Mouse (Mus musculus): ENCODE measurements around the gene Jtb.
A peak's percentile ranks its signal among the peaks of the same experiment; 100 is the strongest.

The Jtb gene

GRCm38 (mm10) chr3:90231507-90232333 is at the start of gene Jtb:
Jtb (plus strand) TSS chr3:90231597.
- peak; percentile 96 for DNase-seq

- DNase-seq: no peak
Measured at GRCm38 (mm10) chr3:90183581-90183980, 47.8 kb upstream of the Jtb start.

DNA sequence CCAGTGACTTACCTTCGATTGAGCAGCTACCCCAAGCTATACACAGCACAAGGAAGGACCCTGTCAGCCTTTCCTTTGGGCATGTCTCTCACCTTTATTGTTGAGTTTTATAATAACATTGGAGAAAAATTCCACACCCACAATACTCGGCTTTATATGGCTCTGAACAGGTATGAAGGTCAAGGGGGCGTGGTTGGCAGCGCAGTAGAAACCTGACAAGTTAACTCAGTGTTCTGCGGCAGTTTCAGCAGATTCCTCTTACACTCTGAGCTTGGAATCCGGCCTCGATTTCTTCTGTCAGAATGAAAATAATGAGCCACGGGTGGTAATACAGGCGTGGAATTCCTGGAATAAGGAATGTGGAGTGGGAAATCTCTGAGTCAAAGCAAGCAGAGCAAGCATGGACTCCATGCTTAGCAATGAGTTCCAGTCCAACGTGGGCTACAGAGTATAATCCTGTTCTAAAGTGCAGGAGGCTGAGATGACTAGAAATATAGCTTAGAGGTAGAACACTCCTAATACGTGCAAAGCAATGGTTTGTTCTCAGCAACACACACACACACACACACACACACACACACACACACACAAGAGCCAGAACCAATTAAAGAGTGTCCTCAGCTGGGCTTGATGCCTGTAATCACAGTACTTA is 40.4 kb upstream of the Jtb start:
- no peak for DNase-seq

DNA sequence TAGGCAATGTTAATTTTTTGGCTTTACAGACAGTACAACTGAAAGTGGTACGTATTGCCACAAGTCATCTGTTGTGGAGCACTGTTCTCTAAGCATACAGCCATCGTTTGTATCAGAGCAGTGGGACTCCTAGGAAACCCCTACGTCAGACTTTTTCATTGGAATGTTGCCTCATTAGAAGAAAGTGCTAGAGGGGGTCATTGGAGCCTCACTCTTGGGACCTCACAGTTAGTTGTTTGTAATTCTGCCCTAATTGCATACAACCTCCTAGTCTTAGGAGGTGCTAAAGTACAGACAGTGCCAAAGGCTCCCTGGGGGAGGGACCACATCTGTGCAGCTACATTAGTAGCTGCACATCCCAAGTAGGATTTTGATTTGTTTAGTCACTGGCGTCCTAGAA is 36.6 kb upstream of the Jtb start:
- DNase-seq: no peak

GRCm38 (mm10) chr3:90195644-90196043 is 35.8 kb upstream of the Jtb start:
- no peak for DNase-seq

- no peak for DNase-seq
Measured at GRCm38 (mm10) chr3:90197548-90197947, 33.8 kb upstream of the Jtb start.

- no peak for DNase-seq
Measured at GRCm38 (mm10) chr3:90202884-90203283, 28.5 kb upstream of the Jtb start.

DNA sequence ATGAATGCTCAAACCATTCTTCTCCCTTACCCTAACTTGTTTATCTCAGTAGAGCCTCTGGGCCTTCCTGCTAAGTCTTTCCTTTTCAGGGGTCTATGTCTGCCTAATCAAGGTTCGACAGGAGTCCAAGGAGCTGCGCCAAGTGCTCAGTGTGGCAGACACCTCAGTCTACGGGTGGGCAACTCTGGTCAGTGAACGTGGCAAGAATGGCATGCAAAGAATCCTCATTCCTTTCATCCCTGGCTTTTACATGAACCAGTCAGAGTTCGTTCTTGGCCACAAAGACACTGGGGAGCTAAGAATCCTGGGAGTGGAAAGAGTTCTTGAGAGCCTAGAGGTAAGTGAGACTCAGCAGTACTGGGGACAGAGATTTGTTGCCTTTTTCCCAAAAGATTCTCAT is 27.8 kb upstream of the Jtb start:
- no peak for DNase-seq

DNA sequence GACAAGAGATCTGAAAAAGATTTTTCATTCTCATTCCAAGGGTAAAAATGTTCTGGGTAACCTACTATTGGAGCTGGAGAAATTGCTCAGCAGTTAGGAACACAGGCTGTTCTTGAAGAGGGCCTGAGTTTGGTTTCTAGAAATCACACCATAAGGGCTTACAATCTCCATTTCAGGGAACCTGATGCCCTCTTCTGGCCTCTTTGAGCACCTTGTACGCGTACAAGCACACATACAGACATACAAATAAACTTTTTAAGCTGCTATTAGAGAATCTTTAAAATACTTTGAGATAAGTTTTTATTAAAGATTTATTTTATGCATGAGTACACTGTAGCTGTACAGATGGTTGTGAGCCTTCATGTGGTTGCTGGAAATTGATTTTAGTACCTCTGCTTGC is 26.8 kb upstream of the Jtb start:
- no peak for DNase-seq

DNA sequence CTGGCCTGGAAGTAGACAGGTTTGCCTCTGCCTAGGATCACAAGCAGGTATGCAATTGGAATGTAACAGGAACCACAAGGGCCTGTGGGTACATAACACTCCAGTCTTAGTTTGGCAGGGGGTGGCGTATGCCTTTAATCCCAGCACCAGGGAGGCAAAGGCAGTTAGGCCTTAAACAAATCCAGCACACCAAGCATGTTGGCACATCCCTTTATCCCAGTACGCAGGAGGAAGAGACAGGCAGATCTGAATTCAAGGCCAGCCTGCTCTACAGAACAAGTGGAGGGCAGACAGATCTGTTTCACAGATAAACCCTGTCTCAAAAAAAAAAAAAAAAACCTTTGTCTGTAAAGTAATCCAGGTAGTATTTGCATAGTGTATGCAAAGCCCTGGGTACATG is 22.7 kb upstream of the Jtb start:
- peak; percentile 40 to 59 for DNase-seq

- no peak for DNase-seq
Measured at GRCm38 (mm10) chr3:90209908-90210566, 21.4 kb upstream of the Jtb start.

GRCm38 (mm10) chr3:90211475-90212398 is 19.7 kb upstream of the Jtb start:
- no peak for DNase-seq

GRCm38 (mm10) chr3:90212723-90213122 is 18.7 kb upstream of the Jtb start:
- DNase-seq: no peak

- DNase-seq: peak; percentile 93 to 94
Measured at GRCm38 (mm10) chr3:90213377-90213866, 18.0 kb upstream of the Jtb start, which contains the start of the genes Rps27 and Rab13. Rps27 (minus strand) TSS chr3:90213651. Rab13 (plus strand) TSS chr3:90213695.

GRCm38 (mm10) chr3:90213956-90214684 is 17.3 kb upstream of the Jtb start:
- DNase-seq: peak in 1 of 2 experiments; percentile 28

DNA sequence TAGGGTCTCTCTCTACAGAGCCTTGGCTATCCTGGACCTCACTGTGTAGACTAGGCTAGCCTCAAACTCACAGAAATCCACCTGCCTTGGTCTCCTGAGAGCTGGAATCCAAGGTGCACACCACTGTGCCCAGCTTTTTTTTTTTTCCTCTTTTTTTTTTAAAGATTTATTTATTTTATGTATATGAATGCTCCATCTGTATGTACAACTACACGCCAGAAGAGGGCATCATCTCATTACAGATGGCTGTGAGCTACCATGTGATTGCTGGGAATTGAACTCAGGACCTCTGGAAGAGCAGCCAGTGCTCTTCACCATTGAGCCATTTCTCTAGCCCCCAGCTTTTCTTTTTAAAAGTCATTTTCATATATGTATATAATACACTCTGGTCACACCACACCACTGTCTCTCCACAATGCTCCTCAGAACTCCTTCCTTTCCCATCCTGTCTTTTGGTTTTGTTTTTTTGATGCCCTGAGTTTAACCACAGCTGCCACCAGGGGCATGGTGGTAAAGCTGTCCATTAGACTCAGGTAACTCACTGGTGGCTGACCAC is 15.5 kb upstream of the Jtb start:
- DNase-seq: no peak

DNA sequence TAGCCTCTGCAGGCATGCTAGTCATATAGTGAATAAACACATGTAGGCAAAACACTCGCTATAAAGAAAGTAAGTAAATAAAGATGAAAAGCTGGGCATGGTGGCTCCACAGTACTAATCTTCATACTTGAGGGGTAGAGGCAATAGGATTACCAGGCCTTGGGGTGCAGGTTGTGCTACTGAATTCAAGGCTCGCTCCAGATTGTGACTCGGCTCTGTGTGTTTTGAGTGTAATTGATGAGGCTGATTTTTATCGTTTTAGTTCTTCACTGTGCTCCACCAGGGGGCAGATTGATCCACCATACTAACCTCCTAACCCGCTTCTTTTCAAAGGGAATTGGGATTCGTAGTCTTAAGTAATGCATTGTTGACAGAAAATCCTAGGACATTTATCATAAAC is 11.3 kb upstream of the Jtb start:
- DNase-seq: peak; percentile 53 to 60

DNA sequence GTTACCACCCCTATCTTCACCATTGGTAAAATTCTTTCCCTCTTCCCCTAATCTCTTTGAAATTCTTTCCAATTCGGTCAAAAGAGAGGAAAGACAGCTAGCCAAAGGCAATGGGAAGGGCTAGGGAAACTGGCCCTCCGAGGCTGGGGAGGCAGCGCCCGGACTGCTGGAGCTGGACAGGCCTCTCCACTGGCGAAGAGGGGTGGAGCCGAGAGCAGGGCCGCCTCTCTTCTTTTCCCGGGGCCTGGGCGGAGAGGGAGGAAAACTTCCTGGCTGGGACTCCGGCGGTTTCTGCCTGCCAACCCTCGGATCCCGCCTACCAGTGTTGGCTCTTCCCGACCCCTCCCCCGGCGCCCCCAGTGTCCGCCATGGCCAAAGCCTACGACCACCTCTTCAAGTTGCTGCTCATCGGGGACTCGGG is 10.9 kb upstream of the Jtb start:
- DNase-seq: peak; percentile 90 to 92

DNA sequence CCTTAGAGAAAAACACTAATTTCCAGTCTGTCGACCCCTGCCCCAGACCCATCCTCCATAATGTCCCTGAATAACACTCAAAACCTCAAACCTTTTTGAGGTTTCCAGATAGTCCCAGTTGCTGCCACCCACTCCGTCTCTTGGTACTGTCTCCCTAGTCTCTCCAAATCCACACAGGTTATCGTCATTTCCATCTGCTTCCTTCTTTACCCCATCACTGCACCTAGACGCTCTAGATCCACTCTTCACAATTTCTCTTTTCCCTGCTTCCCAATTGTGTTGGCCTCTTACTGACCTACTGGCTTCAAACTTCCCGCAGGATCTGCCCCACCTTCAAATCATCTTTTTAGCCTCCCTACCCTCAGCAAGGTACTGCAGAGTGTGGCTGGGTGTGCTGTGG is 10.3 kb upstream of the Jtb start:
- DNase-seq: no peak

DNA sequence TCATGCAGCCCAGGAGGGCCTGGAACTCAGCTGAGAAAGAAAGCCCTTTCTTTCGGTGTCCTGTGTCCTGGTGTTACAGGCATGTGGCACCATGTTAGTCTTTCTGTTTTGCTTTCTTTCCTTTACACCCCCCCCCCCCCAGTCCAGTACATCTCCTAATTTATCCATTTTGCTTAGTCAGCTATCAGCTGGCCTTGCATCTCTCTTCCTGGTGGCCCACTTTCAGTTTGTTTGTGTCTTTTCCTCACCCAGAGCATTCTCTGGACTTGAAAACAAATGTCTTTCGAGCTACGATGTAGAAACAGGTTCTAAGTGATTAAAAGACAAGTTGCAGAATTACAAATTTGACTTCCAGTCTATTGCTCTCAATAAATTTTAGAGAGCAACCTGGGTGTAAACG is 8.9 kb upstream of the Jtb start:
- DNase-seq: no peak

DNA sequence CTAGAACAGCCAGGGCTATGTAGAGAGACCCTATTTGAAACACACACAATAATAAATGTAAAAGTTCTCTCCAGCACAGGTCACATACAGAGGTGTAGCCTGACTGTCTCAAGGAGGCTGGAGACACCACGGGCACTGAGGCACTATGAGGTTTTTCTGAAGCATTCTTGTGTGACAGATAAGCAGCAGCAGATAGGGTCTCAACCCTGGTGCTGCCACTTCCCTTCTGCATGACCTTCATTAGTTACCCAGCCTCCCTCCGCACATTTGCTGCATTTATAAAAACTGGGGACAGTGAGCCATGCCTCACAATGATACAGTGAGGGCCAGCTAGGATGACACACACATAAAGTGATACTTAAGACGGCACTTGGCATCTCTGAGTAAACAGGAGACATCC is 8.5 kb upstream of the Jtb start:
- DNase-seq: no peak

Measured in lung, adult 18-20 months (tissue).